Mouse (Mus musculus) MEL (cell line): ENCODE results near the gene Agps.

Experiments used
- CHD1 ChIP-seq: IDR thresholded peaks from 2 replicates; pipeline ENCODE4 v1.6.1; 2012; ENCODE audit warnings: low read depth, mild to moderate bottlenecking, inconsistent platforms, low read length, improper control_type of control experiment
- CTCF ChIP-seq, 3 experiments: IDR thresholded peaks in 2 of 3; conservative IDR thresholded peaks in 1 of 3; 2 replicates each; pipeline ENCODE4 v1.5.1; 2011 to 2012; ENCODE audit warnings: low read length in 3 of 3, low read depth in 2 of 3, mild to moderate bottlenecking in 2 of 3, improper control_type of control experiment in 1 of 3, inconsistent platforms in 1 of 3, mixed read lengths in 1 of 3, moderate library complexity in 1 of 3; ENCODE audit not compliant: control insufficient read depth in 1 of 3, insufficient read depth in 1 of 3, poor library complexity in 1 of 3, severe bottlenecking in 1 of 3
- EP300 ChIP-seq, 2 experiments: IDR thresholded peaks; 2 replicates each; pipeline ENCODE4 v1.6.1; 2011; ENCODE audit warnings: improper control_type of control experiment in 2 of 2, low read length in 2 of 2, low read depth in 1 of 2, mild to moderate bottlenecking in 1 of 2
- GATA1 ChIP-seq: IDR thresholded peaks from 2 replicates; pipeline ENCODE4 v1.6.1; 2011; ENCODE audit warnings: low read depth, low read length, improper control_type of control experiment
- JUND ChIP-seq: IDR thresholded peaks from 2 replicates; pipeline ENCODE4 v1.6.1; 2011; ENCODE audit warnings: low read depth, mild to moderate bottlenecking, improper control_type of control experiment, low read length
- NRF1 ChIP-seq: IDR thresholded peaks from 2 replicates; pipeline ENCODE4 v1.6.1; 2014; ENCODE audit warnings: low read depth, mild to moderate bottlenecking, inconsistent platforms, low read length, improper control_type of control experiment, moderate library complexity; ENCODE audit not compliant: poor library complexity, insufficient read depth, severe bottlenecking
- POLR2A ChIP-seq, 2 experiments: IDR thresholded peaks; 2 replicates each; pipeline ENCODE4 v1.6.1; 2011 to 2012; ENCODE audit warnings: low read length in 2 of 2, mild to moderate bottlenecking in 2 of 2, control low read depth in 1 of 2, improper control_type of control experiment in 1 of 2, low read depth in 1 of 2, moderate library complexity in 1 of 2; ENCODE audit not compliant: control insufficient read depth in 1 of 2, insufficient read depth in 1 of 2, poor library complexity in 1 of 2
- RCOR1 ChIP-seq: IDR thresholded peaks from 2 replicates; pipeline ENCODE4 v1.6.1; 2012; ENCODE audit warnings: low read depth, mild to moderate bottlenecking, inconsistent platforms, low read length, improper control_type of control experiment

DNA sequence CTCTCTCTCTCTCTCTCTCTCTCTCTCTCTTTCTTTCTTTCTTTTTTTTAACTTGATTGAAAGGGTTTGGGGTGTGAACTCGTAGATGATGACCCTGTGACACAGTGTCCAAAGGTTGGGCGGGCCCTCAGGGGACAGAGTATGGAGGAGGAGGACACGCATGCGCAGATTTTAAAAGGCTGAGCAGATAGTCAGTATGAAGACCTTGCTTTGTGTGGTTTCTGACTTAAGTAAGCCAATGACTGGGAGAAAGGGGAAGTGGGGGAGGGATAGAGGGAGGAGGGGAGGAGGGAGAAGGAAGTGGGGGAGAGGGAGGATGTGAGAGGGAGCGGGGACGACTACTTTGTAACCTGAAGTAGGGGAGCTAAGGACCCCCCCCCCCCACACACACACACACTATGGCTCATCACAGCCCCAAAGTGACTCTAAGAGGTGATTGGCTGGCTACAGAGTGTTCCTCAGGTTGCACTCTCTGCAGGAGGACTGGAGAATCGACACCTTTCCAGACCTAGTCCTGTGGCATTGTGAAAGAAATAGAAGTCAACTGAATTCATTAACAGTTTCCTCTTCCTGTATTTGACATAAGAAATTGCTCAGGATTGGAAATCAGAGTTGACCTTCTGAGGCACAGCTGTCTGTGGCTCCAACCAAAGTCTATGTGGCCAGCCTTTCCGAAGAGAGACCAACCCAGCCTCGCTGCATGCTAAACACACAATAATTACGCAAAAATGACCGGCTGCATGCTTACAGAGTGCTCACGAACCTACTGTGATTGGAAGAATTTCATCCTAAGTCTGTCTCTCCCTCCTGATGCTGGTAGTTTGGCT, 39.4 kb upstream of the Agps start:
- TF ChIP-seq GATA1 (no peak), JUND (no peak), EP300 (IDR thresholded peaks at IDR 0.05; ENCODE audit: low read depth in 1 of 2, low read length in 2 of 2) (peak in 1 of 2 experiments; percentile 56; a peak in 2 of 4 replicates), CTCF (IDR thresholded peaks at IDR 0.05 in 2 of 3, conservative IDR thresholded peaks at IDR 0.05 in 1 of 3; ENCODE audit: control insufficient read depth in 1 of 3, insufficient read depth in 1 of 3, low read depth in 2 of 3, low read length in 3 of 3, poor library complexity in 1 of 3, severe bottlenecking in 1 of 3) (no peak), CHD1 (no peak), RCOR1 (peak; percentile 67; the same call in 1 of the 2 replicates), NRF1 (peak; percentile 82), POLR2A (IDR thresholded peaks at IDR 0.05; ENCODE audit: control insufficient read depth in 1 of 2, insufficient read depth in 1 of 2, low read depth in 1 of 2, low read length in 2 of 2, poor library complexity in 1 of 2) (no peak)
